Mouse (Mus musculus): Measurements from ENCODE around the gene Col13a1.

GRCm38 (mm10) chr10:61965386-61965841 lies 13.5 kb downstream of the Col13a1 start:
- TF ChIP-seq CTCF (IDR thresholded peaks at IDR 0.05; ENCODE audit: low read depth) (no peak), EP300 (IDR thresholded peaks at IDR 0.05; ENCODE audit: low read depth) (no peak)
